Mouse (Mus musculus) heart, embryonic 16.5 days (tissue): ENCODE data around the gene Haao. TPM values are rescaled to one million over a fixed set of nuclear protein-coding genes. Genes with fewer than 3 reads are reported as not detected.

ENCODE experiments used
- ATAC-seq: fragments of 200-750 bp; cut with Nextera tagmentation; replicated peaks from 2 replicates; pipeline ENCODE4 v1.8.0; 2017; ENCODE audit warnings: moderate number of reproducible peaks; ENCODE audit not compliant: insufficient read depth, low FRiP score; ENCODE audit errors: extremely low read depth
- H3K27ac ChIP-seq: fragments of 300-500 bp; sonication (generic); 2 replicates; pipeline ENCODE4 v1.5.1; 2014; ENCODE audit warnings: mild to moderate bottlenecking, low read length, control low read depth, moderate library complexity
- H3K27me3 ChIP-seq: fragments of 300-500 bp; sonication (generic); 2 replicates; pipeline ENCODE4 v1.6.1; 2014; ENCODE audit warnings: low read length, mixed read lengths; ENCODE audit not compliant: control insufficient read depth, insufficient read depth
- H3K36me3 ChIP-seq: fragments of 300-500 bp; sonication (generic); 2 replicates; pipeline ENCODE4 v1.6.1; 2014; ENCODE audit not compliant: control insufficient read depth, insufficient read depth
- H3K4me1 ChIP-seq: fragments of 300-500 bp; sonication (generic); 2 replicates; pipeline ENCODE4 v1.6.1; 2014; ENCODE audit warnings: low read length, mixed read lengths; ENCODE audit not compliant: control insufficient read depth, insufficient read depth
- H3K4me2 ChIP-seq: fragments of 300-500 bp; sonication (generic); 2 replicates; pipeline ENCODE4 v1.6.1; 2014; ENCODE audit warnings: low read depth, mild to moderate bottlenecking, control low read depth, low read length
- H3K4me3 ChIP-seq: fragments of 300-500 bp; sonication (generic); 2 replicates; pipeline ENCODE4 v1.5.1; 2014; ENCODE audit warnings: mild to moderate bottlenecking, control low read depth, low read length
- H3K9ac ChIP-seq: fragments of 300-500 bp; sonication (generic); 2 replicates; pipeline ENCODE4 v1.6.1; 2014; ENCODE audit warnings: low read length, control low read depth
- H3K9me3 ChIP-seq: fragments of 300-500 bp; sonication (generic); replicated peaks from 2 replicates; pipeline ENCODE4 v1.6.1; 2016; ENCODE audit warnings: low read length; ENCODE audit not compliant: control insufficient read depth
- WGBS: fragments of 180-500 bp; shearing (Covaris S2); extraction: QIAGEN DNeasy Blood & Tissue Kit; methylation state at CpG from one replicate; pipeline ENCODE4 v1.1.7; 2014; 5-methylcytosine and 5-hydroxymethylcytosine counted together
- polyA plus RNA-seq: library from polyadenylated mRNA; unstranded; fragments of >200 nt; fragmentation: Nextera tagmentation; extraction: Ambion mirVana; gene quantifications from 2 replicates; pipeline ENCODE4 v1.2.1, GENCODE M21; 2015

Gene Haao
- polyA plus RNA-seq, 1 experiment from 2014 or later: 1.7 TPM

- no peak for ATAC-seq
- H3K4me2 ChIP-seq: no peak overlapping the region
- 94% methylated on average over 11 of the region's 11 CpGs for WGBS
These were observed 48.2 kb downstream of the Haao start for GRCm38 (mm10) chr17:83799506-83800050.

GRCm38 (mm10) chr17:83795121-83795520 is 52.6 kb downstream of the Haao start:
- ATAC-seq: no peak
- Histone ChIP-seq H3K36me3 (peaks cover 10% of the 10 kb centered on the region; the same call in 1 of the 2 replicates), H3K4me3 (no peak overlapping the region), H3K9ac (no peak overlapping the region), H3K4me1 (0 out of 2 replicates have a peak, but pooled peaks cover 8% of the 10 kb centered on the region), H3K4me2 (no peak overlapping the region), H3K9me3 (no peaks in the 10 kb centered on the region), H3K27ac (no peak overlapping the region), H3K27me3 (no peaks in the 10 kb centered on the region)
- WGBS: 89% methylated on average over 17 of the region's 17 CpGs

More at GRCm38 (mm10) chr17:83799506-83800050, 48.2 kb downstream of the Haao start:
- peaks cover 5% of the 10 kb centered on the region for H3K36me3 ChIP-seq
- H3K27me3 ChIP-seq: no peaks in the 10 kb centered on the region
- H3K4me3 ChIP-seq: no peak overlapping the region
- H3K9ac ChIP-seq: no peak overlapping the region
- H3K4me1 ChIP-seq: peaks cover 16% of the 10 kb centered on the region; the same call in 1 of the 2 replicates
- no peaks in the 10 kb centered on the region for H3K9me3 ChIP-seq
- H3K27ac ChIP-seq: no peak overlapping the region

- H3K27me3 ChIP-seq: no peaks in the 10 kb centered on the region
- H3K9me3 ChIP-seq: no peaks in the 10 kb centered on the region
- H3K4me3 ChIP-seq: no peak overlapping the region
- H3K4me1 ChIP-seq: 0 out of 2 replicates have a peak, but pooled peaks cover 8% of the 10 kb centered on the region
- no peak for ATAC-seq
- H3K9ac ChIP-seq: no peak overlapping the region
- WGBS: 83% methylated on average over 23 of the region's 23 CpGs
- H3K36me3 ChIP-seq: peaks cover 19% of the 10 kb centered on the region; the same call in 1 of the 2 replicates
- H3K4me2 ChIP-seq: no peak overlapping the region
- H3K27ac ChIP-seq: no peak overlapping the region
These were observed 55.4 kb downstream of the Haao start for GRCm38 (mm10) chr17:83792388-83792787.

- no peak for ATAC-seq
- Histone ChIP-seq H3K9ac (no peak overlapping the region), H3K27ac (no peak overlapping the region), H3K4me3 (no peak overlapping the region), H3K4me2 (no peak overlapping the region), H3K27me3 (no peaks in the 10 kb centered on the region), H3K9me3 (no peaks in the 10 kb centered on the region), H3K36me3 (peaks cover 19% of the 10 kb centered on the region; the same call in 1 of the 2 replicates), H3K4me1 (0 out of 2 replicates have a peak, but pooled peaks cover 7% of the 10 kb centered on the region)
- WGBS: 80% methylated on average over 5 of the region's 5 CpGs
These were observed 57.6 kb downstream of the Haao start for GRCm38 (mm10) chr17:83790158-83790557.

GRCm38 (mm10) chr17:83786418-83786817 is 61.3 kb downstream of the Haao start:
- H3K9ac ChIP-seq: no peak overlapping the region
- peaks cover 24% of the 10 kb centered on the region for H3K36me3 ChIP-seq
- no peak overlapping the region for H3K4me3 ChIP-seq
- no peak for ATAC-seq
- 96% methylated on average over 6 of the region's 6 CpGs for WGBS
- H3K4me2 ChIP-seq: no peak overlapping the region
- no peaks in the 10 kb centered on the region for H3K27me3 ChIP-seq
- H3K9me3 ChIP-seq: no peaks in the 10 kb centered on the region
- H3K27ac ChIP-seq: no peak overlapping the region
- H3K4me1 ChIP-seq: no peaks in the 10 kb centered on the region

- no peaks in the 10 kb centered on the region for H3K9me3 ChIP-seq
- ATAC-seq: no peak
- H3K27ac ChIP-seq: no peak overlapping the region
- H3K36me3 ChIP-seq: peaks cover 11% of the 10 kb centered on the region; the same call in 1 of the 2 replicates
- 64% methylated on average over 5 of the region's 5 CpGs for WGBS
- H3K9ac ChIP-seq: no peak overlapping the region
- no peak overlapping the region for H3K4me3 ChIP-seq
- no peak overlapping the region for H3K4me2 ChIP-seq
- no peaks in the 10 kb centered on the region for H3K27me3 ChIP-seq
- no peaks in the 10 kb centered on the region for H3K4me1 ChIP-seq
These were observed 65.0 kb downstream of the Haao start for GRCm38 (mm10) chr17:83782740-83783139.

Other genes with a start within 250 kb of the Haao start
- gene Kcng3, start 216.1 kb downstream of the Haao start, polyA plus RNA-seq: not detected in 2 replicates
- 40.7 and 43.6 TPM in 2 replicates for gene Mta3, start 141.8 kb downstream of the Haao start, polyA plus RNA-seq